Mouse (Mus musculus) hindbrain, embryonic 11.5 days (tissue): ENCODE data around the gene Rnf26. TPM values are rescaled to one million over a fixed set of nuclear protein-coding genes. Genes with fewer than 3 reads are reported as not detected.

Experiments
- ATAC-seq: fragments of 200-750 bp; cut with Nextera tagmentation; 2 replicates; pipeline ENCODE4 v1.8.0; 2017; ENCODE audit warnings: mild to moderate bottlenecking, moderate TSS enrichment, moderate library complexity; ENCODE audit not compliant: low FRiP score
- DNase-seq: peaks from one replicate; pipeline ENCODE4 v3.0.0-alpha.2; 2015; ENCODE audit warnings: low spot score
- H3K27ac ChIP-seq: fragments of 300-500 bp; sonication (generic); 2 replicates; pipeline ENCODE4 v1.5.1; 2014; ENCODE audit warnings: mild to moderate bottlenecking, low read depth, low read length
- H3K27me3 ChIP-seq: fragments of 300-500 bp; sonication (generic); 2 replicates; pipeline ENCODE4 v1.6.1; 2014; ENCODE audit warnings: mild to moderate bottlenecking, low read length, moderate library complexity, mixed read lengths; ENCODE audit not compliant: control insufficient read depth, insufficient read depth
- H3K36me3 ChIP-seq: fragments of 300-500 bp; sonication (generic); 2 replicates; pipeline ENCODE4 v1.6.1; 2014; ENCODE audit warnings: mild to moderate bottlenecking, low read length, moderate library complexity, mixed read lengths; ENCODE audit not compliant: control insufficient read depth, insufficient read depth
- H3K4me1 ChIP-seq: fragments of 300-500 bp; sonication (generic); replicated peaks from 2 replicates; pipeline ENCODE4 v1.6.1; 2014; ENCODE audit warnings: low read length, mixed read lengths; ENCODE audit not compliant: control insufficient read depth, insufficient read depth
- H3K4me2 ChIP-seq: fragments of 300-500 bp; sonication (generic); replicated peaks from 2 replicates; pipeline ENCODE4 v1.6.1; 2014; ENCODE audit warnings: mild to moderate bottlenecking, low read depth, low read length
- H3K4me3 ChIP-seq: fragments of 300-500 bp; sonication (generic); 2 replicates; pipeline ENCODE4 v1.5.1; 2014; ENCODE audit warnings: low read depth, low read length
- H3K9ac ChIP-seq: fragments of 300-500 bp; sonication (generic); 2 replicates; pipeline ENCODE4 v1.6.1; 2014; ENCODE audit warnings: low read depth, low read length
- H3K9me3 ChIP-seq: fragments of 300-500 bp; sonication (generic); 2 replicates; pipeline ENCODE4 v1.6.1; 2016; ENCODE audit warnings: low read length; ENCODE audit not compliant: control insufficient read depth
- WGBS: fragments of 180-500 bp; shearing (Covaris S2); extraction: QIAGEN DNeasy Blood & Tissue Kit; methylation state at CpG from one replicate; pipeline ENCODE4 v1.1.7; 2014; 5-methylcytosine and 5-hydroxymethylcytosine counted together
- polyA plus RNA-seq: library from polyadenylated mRNA; unstranded; fragments of >200 nt; fragmentation: Nextera tagmentation; extraction: Ambion mirVana; gene quantifications from 2 replicates; pipeline ENCODE4 v1.2.1, GENCODE M21; 2014

Gene Rnf26
- polyA plus RNA-seq, 1 experiment from 2014 or later, result 43.7 TPM

- H3K27ac ChIP-seq, result no peak overlapping the region
- 4% methylated on average over 9 of the region's 9 CpGs for WGBS
- ATAC-seq, result peak; percentile 3; the same call in 1 of the 2 replicates
- peaks cover 10% of the 10 kb centered on the region for H3K4me1 ChIP-seq
- H3K9me3 ChIP-seq, result no peaks in the 10 kb centered on the region
- peak overlapping the region; percentile 52 for H3K9ac ChIP-seq
- H3K27me3 ChIP-seq, result peaks cover 27% of the 10 kb centered on the region
- peak overlapping the region; percentile 32 for H3K4me3 ChIP-seq
- H3K36me3 ChIP-seq, result no peaks in the 10 kb centered on the region
- peak overlapping the region; percentile 69 for H3K4me2 ChIP-seq
- DNase-seq, result no peak
These were observed 16.3 kb upstream of the Rnf26 start for GRCm38 (mm10) chr9:44129633-44130032.

GRCm38 (mm10) chr9:44127351-44127801 is 14.1 kb upstream of the Rnf26 start:
- no peak for DNase-seq
- H3K9me3 ChIP-seq, result no peaks in the 10 kb centered on the region
- peaks cover 6% of the 10 kb centered on the region for H3K4me1 ChIP-seq
- H3K4me3 ChIP-seq, result no peak overlapping the region
- H3K27ac ChIP-seq, result no peak overlapping the region
- WGBS, result 67% methylated on average over 3 of the region's 3 CpGs
- no peak for ATAC-seq
- H3K27me3 ChIP-seq, result peaks cover 5% of the 10 kb centered on the region; the same call in 1 of the 2 replicates
- H3K4me2 ChIP-seq, result no peak overlapping the region
- no peaks in the 10 kb centered on the region for H3K36me3 ChIP-seq
- no peak overlapping the region for H3K9ac ChIP-seq

GRCm38 (mm10) chr9:44126746-44127145 is 13.4 kb upstream of the Rnf26 start:
- Histone ChIP-seq H3K27ac (no peak overlapping the region), H3K9ac (no peak overlapping the region), H3K4me3 (no peak overlapping the region), H3K36me3 (no peaks in the 10 kb centered on the region), H3K27me3 (0 out of 2 replicates have a peak, but pooled peaks cover 3% of the 10 kb centered on the region), H3K9me3 (no peaks in the 10 kb centered on the region), H3K4me2 (no peak overlapping the region), H3K4me1 (peaks cover 6% of the 10 kb centered on the region)
- no peak for ATAC-seq
- DNase-seq, result no peak
- 84% methylated on average over 3 of the region's 3 CpGs for WGBS

GRCm38 (mm10) chr9:44125546-44126428 is 12.5 kb upstream of the Rnf26 start:
- 34% methylated on average over 18 of the region's 18 CpGs for WGBS
- Histone ChIP-seq H3K9me3 (no peaks in the 10 kb centered on the region), H3K36me3 (no peaks in the 10 kb centered on the region), H3K27ac (no peak overlapping the region), H3K4me1 (peaks cover 6% of the 10 kb centered on the region), H3K4me2 (no peak overlapping the region), H3K9ac (no peak overlapping the region), H3K4me3 (no peak overlapping the region), H3K27me3 (0 out of 2 replicates have a peak, but pooled peaks cover 3% of the 10 kb centered on the region)
- no peak for ATAC-seq
- peak; percentile 95 for DNase-seq

GRCm38 (mm10) chr9:44125026-44125425 is 11.7 kb upstream of the Rnf26 start:
- 28% methylated on average over 5 of the region's 5 CpGs for WGBS

GRCm38 (mm10) chr9:44124317-44124716 is 11.0 kb upstream of the Rnf26 start:
- H3K4me1 ChIP-seq, result no peaks in the 10 kb centered on the region; the same call in 1 of the 2 replicates
- 73% methylated on average over 6 of the region's 6 CpGs for WGBS

More at GRCm38 (mm10) chr9:44125026-44125425, 11.7 kb upstream of the Rnf26 start:
- DNase-seq, result no peak
- Histone ChIP-seq H3K36me3 (no peaks in the 10 kb centered on the region), H3K4me3 (no peak overlapping the region), H3K9me3 (no peaks in the 10 kb centered on the region), H3K27ac (no peak overlapping the region), H3K9ac (no peak overlapping the region), H3K4me1 (no peaks in the 10 kb centered on the region; the same call in 1 of the 2 replicates), H3K4me2 (no peak overlapping the region), H3K27me3 (0 out of 2 replicates have a peak, but pooled peaks cover 3% of the 10 kb centered on the region)
- no peak for ATAC-seq

GRCm38 (mm10) chr9:44119948-44120465 is 6.7 kb upstream of the Rnf26 start:
- Histone ChIP-seq H3K9me3 (no peaks in the 10 kb centered on the region), H3K27me3 (no peaks in the 10 kb centered on the region), H3K4me1 (no peaks in the 10 kb centered on the region), H3K9ac (no peak overlapping the region), H3K27ac (no peak overlapping the region), H3K4me3 (no peak overlapping the region), H3K4me2 (no peak overlapping the region), H3K36me3 (no peaks in the 10 kb centered on the region)
- ATAC-seq, result no peak
- DNase-seq, result no peak
- WGBS, result 83% methylated on average over 8 of the region's 8 CpGs

More at GRCm38 (mm10) chr9:44124317-44124716, 11.0 kb upstream of the Rnf26 start:
- ATAC-seq (no peak), DNase-seq (no peak)
- Histone ChIP-seq H3K36me3 (no peaks in the 10 kb centered on the region), H3K4me3 (no peak overlapping the region), H3K27ac (no peak overlapping the region), H3K4me2 (no peak overlapping the region), H3K9me3 (no peaks in the 10 kb centered on the region), H3K9ac (no peak overlapping the region), H3K27me3 (0 out of 2 replicates have a peak, but pooled peaks cover 1% of the 10 kb centered on the region)

- no peak overlapping the region for H3K9ac ChIP-seq
- WGBS, result 44% methylated on average over 5 of the region's 5 CpGs
- no peak for ATAC-seq
- no peak overlapping the region for H3K27ac ChIP-seq
- no peaks in the 10 kb centered on the region for H3K4me1 ChIP-seq
- no peaks in the 10 kb centered on the region for H3K27me3 ChIP-seq
- H3K36me3 ChIP-seq, result no peaks in the 10 kb centered on the region
- no peak overlapping the region for H3K4me2 ChIP-seq
- H3K4me3 ChIP-seq, result no peak overlapping the region
- DNase-seq, result no peak
- no peaks in the 10 kb centered on the region for H3K9me3 ChIP-seq
These were observed 5.7 kb upstream of the Rnf26 start for GRCm38 (mm10) chr9:44119011-44119410.
